Mouse (Mus musculus): ENCODE results near the gene 1600002K03Rik.

DNA sequence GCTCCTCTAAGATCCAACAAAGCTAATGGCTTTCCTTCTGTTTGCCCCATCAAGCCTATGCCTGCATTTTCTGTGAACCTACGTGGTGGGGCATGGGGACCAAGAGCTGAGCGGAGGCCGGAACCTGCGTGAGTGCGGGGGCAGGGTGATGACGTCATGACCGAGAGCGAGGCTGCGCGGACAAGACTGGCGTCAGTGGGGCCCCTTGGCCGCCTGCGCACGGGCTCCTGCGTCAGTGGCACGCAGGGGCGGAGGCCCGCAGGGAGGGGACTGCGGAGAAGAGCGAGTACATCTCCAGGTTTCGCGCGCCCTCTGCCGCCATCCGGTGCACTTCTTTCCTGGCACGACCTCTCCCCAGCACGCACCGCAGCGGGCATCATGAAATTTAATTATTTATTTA, 31.5 kb upstream of the 1600002K03Rik start:
- peak; percentile 82 for TF ChIP-seq CTCF (conservative IDR thresholded peaks at IDR 0.05; ENCODE audit: insufficient read depth, insufficient read length, low read depth, low read length)
- TF ChIP-seq POLR2A (IDR thresholded peaks at IDR 0.05; ENCODE audit: low read depth, low read length): peak; percentile 23

Data from kidney, adult 2 months (tissue).